7 mouse cellular contexts compared by ENCODE assay signal in genomic region chr19:4333100-4333775, GRCm38 (mm10). TPM values are rescaled to one million over a fixed set of nuclear protein-coding genes. Genes with fewer than 3 reads are reported as not detected.
A peak's percentile ranks its signal among the peaks of the same experiment; 100 is the strongest.
DNase-seq lines count a peak whose midpoint lies in the region; ATAC-seq and TF ChIP-seq lines count a peak whose summit lies in the region.

No protein-coding gene starts in this region.

- peak overlapping the region; percentile 89 for H3K27ac ChIP-seq in embryonic fibroblast, embryonic 13.5 days (ENCODE audit: insufficient read depth, low read length)
- H3K27ac ChIP-seq in hindbrain, embryonic 14.5 days = peak overlapping the region; percentile 87
- peak overlapping the region; percentile 84 for H3K27ac ChIP-seq in liver, embryonic 16.5 days (ENCODE audit: low read length)
- peak overlapping the region; percentile 97 for H3K27ac ChIP-seq in stomach, embryonic 15.5 days

- H3K27me3 ChIP-seq in hindbrain, embryonic 14.5 days (ENCODE audit: control insufficient read depth, insufficient read depth, low read length) = no peaks in the 10 kb centered on the region
- H3K27me3 ChIP-seq in liver, embryonic 16.5 days (ENCODE audit: control insufficient read depth, insufficient read depth, low read depth, low read length) = no peaks in the 10 kb centered on the region
- no peaks in the 10 kb centered on the region for H3K27me3 ChIP-seq in stomach, embryonic 15.5 days (replicated peaks)

- TF ChIP-seq POLR2A in embryonic fibroblast, embryonic 13.5 days (IDR thresholded peaks at IDR 0.05; ENCODE audit: low read depth, low read length) = peak; percentile 45

- peak overlapping the region; percentile 74 for H3K4me2 ChIP-seq in hindbrain, embryonic 14.5 days (replicated peaks)
- H3K4me2 ChIP-seq in liver, embryonic 16.5 days (ENCODE audit: low read depth, low read length) = peak overlapping the region; percentile 88
- peak overlapping the region; percentile 84 for H3K4me2 ChIP-seq in stomach, embryonic 15.5 days

- H3K4me1 ChIP-seq in embryonic fibroblast, embryonic 13.5 days (ENCODE audit: control insufficient read depth, insufficient read depth, low read length) = peaks cover 12% of the 10 kb centered on the region
- H3K4me1 ChIP-seq in hindbrain, embryonic 14.5 days (replicated peaks; ENCODE audit: control insufficient read depth, insufficient read depth, low read length) = peaks cover 25% of the 10 kb centered on the region; the same call in 1 of the 2 replicates
- peaks cover 27% of the 10 kb centered on the region for H3K4me1 ChIP-seq in liver, embryonic 16.5 days (ENCODE audit: control insufficient read depth, low read depth, low read length)
- H3K4me1 ChIP-seq in stomach, embryonic 15.5 days = peaks cover 10% of the 10 kb centered on the region

- H3K9ac ChIP-seq in hindbrain, embryonic 14.5 days = peak overlapping the region; percentile 61
- peak overlapping the region; percentile 72 for H3K9ac ChIP-seq in liver, embryonic 16.5 days (ENCODE audit: low read depth, low read length)
- peak overlapping the region; percentile 69 for H3K9ac ChIP-seq in stomach, embryonic 15.5 days

- under 1% methylated on average over 13 of the region's 13 CpGs for WGBS in hindbrain, embryonic 14.5 days
- 0% methylated on average over 13 of the region's 13 CpGs for WGBS in liver, embryonic 16.5 days (ENCODE audit: insufficient replicate concordance)
- 2% methylated on average over 13 of the region's 13 CpGs for WGBS in stomach, embryonic 15.5 days

- peaks cover 37% of the 10 kb centered on the region for H3K36me3 ChIP-seq in hindbrain, embryonic 14.5 days (replicated peaks; ENCODE audit: control insufficient read depth, insufficient read depth)
- peaks cover 14% of the 10 kb centered on the region for H3K36me3 ChIP-seq in liver, embryonic 16.5 days (ENCODE audit: control insufficient read depth, insufficient read depth)
- H3K36me3 ChIP-seq in stomach, embryonic 15.5 days = peaks cover 18% of the 10 kb centered on the region

- no peak; the same call in 1 of the 2 replicates for ATAC-seq in hindbrain, embryonic 14.5 days (ENCODE audit: low FRiP score)
- peak; percentile 28; the same call in 1 of the 2 replicates for ATAC-seq in liver, embryonic 16.5 days (ENCODE audit: low read depth)
- 0 out of 2 replicates have a peak, but pooled peaks have one; percentile 12 for ATAC-seq in stomach, embryonic 15.5 days (ENCODE audit: insufficient read depth, low FRiP score, low read depth)

- TF ChIP-seq CTCF in embryonic fibroblast, embryonic 13.5 days (IDR thresholded peaks at IDR 0.05; ENCODE audit: borderline replicate concordance, insufficient read depth, low read length) = no peak

- peak overlapping the region; percentile 86 for H3K4me3 ChIP-seq in embryonic fibroblast, embryonic 13.5 days (ENCODE audit: insufficient read depth, low read length)
- H3K4me3 ChIP-seq in hindbrain, embryonic 14.5 days (replicated peaks; ENCODE audit: low read length) = peak overlapping the region; percentile 42
- H3K4me3 ChIP-seq in liver, embryonic 16.5 days (ENCODE audit: low read depth, low read length) = peak overlapping the region; percentile 68
- peak overlapping the region; percentile 57 for H3K4me3 ChIP-seq in stomach, embryonic 15.5 days (replicated peaks)

- no peaks in the 10 kb centered on the region for H3K9me3 ChIP-seq in hindbrain, embryonic 14.5 days (ENCODE audit: control insufficient read depth, low read length)
- H3K9me3 ChIP-seq in liver, embryonic 16.5 days (replicated peaks; ENCODE audit: control insufficient read depth, low read length) = no peaks in the 10 kb centered on the region
- no peaks in the 10 kb centered on the region for H3K9me3 ChIP-seq in stomach, embryonic 15.5 days

- peak; percentile 38 for DNase-seq in ovary, postnatal 36 days (ENCODE audit: low spot score)
- no peak for DNase-seq in ovary, postnatal 10 days (ENCODE audit: low spot score)
- peak; percentile 58 for DNase-seq in ZHBTc4 (ENCODE audit: low read depth, low spot score)
- no peak for DNase-seq in hindbrain, embryonic 14.5 days (ENCODE audit: low spot score)

RNA-seq across cellular contexts. Expression of gene Grk2, which starts 27.2 kb away (rescaled TPM):
- 40.5 and 41.6 TPM in 2 replicates for polyA plus RNA-seq in embryonic fibroblast, embryonic 13.5 days (2011; ENCODE audit: insufficient read length, low read depth, missing spikeins)
- polyA plus RNA-seq in hindbrain, embryonic 14.5 days (2014; fragmentation: Nextera tagmentation; extraction: Ambion mirVana) = 29.2 and 30.4 TPM in 2 replicates
- polyA plus RNA-seq in liver, embryonic 16.5 days (2015; fragmentation: Nextera tagmentation; extraction: Ambion mirVana) = 7.8 and 9.5 TPM in 2 replicates
- polyA plus RNA-seq in stomach, embryonic 15.5 days (2015; fragmentation: Nextera tagmentation; extraction: Ambion mirVana) = 18.5 and 18.7 TPM in 2 replicates

RNA-seq across cellular contexts. Expression of gene Ankrd13d, which starts 50.3 kb away (rescaled TPM):
- polyA plus RNA-seq in embryonic fibroblast, embryonic 13.5 days (2011; ENCODE audit: insufficient read length, low read depth, missing spikeins) = 5.7 and 7.3 TPM in 2 replicates
- polyA plus RNA-seq in hindbrain, embryonic 14.5 days (2014; fragmentation: Nextera tagmentation; extraction: Ambion mirVana) = 50.7 and 56.6 TPM in 2 replicates
- 1.1 and 1.2 TPM in 2 replicates for polyA plus RNA-seq in liver, embryonic 16.5 days (2015; fragmentation: Nextera tagmentation; extraction: Ambion mirVana)
- 9.5 TPM in 2 replicates for polyA plus RNA-seq in stomach, embryonic 15.5 days (2015; fragmentation: Nextera tagmentation; extraction: Ambion mirVana)

Comparison
In these comparisons a context has a peak if more than half of its experiments do, and no peak if none do; other contexts are left out.
1. DNase-seq: peak in ovary, postnatal 36 days (single experiment) and ZHBTc4 (single experiment); none in ovary, postnatal 10 days (single experiment) and hindbrain, embryonic 14.5 days (single experiment).
2. Peak in every context shown above with its lines, with median percentiles within 50 percentile points of each other: H3K27ac ChIP-seq, H3K4me3 ChIP-seq, H3K4me2 ChIP-seq and H3K9ac ChIP-seq.